Mouse (Mus musculus) adrenal gland, adult 2 months (tissue): ENCODE data around the gene Sprr2h. TPM values are rescaled to one million over a fixed set of nuclear protein-coding genes. Genes with fewer than 3 reads are reported as not detected.
A peak's percentile ranks its signal among the peaks of the same experiment; 100 is the strongest.

Source experiments
- DNase-seq: peaks from one replicate; pipeline ENCODE4 v3.0.0; 2021
- long read RNA-seq: library from polyadenylated mRNA; stranded (forward); transcript quantifications from one replicate; pipeline ENCODE4 v2.0.0, GENCODE M21; 2021
- polyA plus RNA-seq: library from polyadenylated mRNA; depleted of rRNA; stranded (reverse); fragments of >200 nt; gene quantifications from 2 replicates; pipeline ENCODE4 v1.2.3, GENCODE M21; 2012; rRNA removed
- total RNA-seq, 2 experiments: library from RNA; stranded (reverse); gene quantifications; 2 replicates each; pipeline ENCODE4 v1.2.3; 2021

Sprr2h gene
- total RNA-seq (not detected), polyA plus RNA-seq (not detected in 2 replicates)
- long read RNA-seq = 0 reads

DNA sequence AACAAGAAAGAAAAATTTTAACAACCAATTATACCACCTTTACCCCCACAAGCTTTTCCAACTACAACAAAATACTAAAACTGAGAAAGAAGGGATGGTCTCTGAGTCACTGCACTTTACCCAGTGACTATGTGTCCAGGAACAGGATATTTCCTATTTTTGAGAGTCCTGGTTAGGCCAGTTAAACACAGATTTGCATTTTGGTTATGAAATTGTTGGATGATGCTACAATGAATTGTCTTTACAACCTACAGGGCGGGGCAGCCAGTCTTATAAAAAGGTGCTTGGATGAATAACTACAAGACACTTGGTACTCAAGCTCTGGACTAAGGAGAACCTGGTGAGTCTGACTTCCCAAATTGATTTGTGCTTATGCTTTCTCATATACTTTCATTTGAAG, at the start of gene Sprr2h:
TSS of gene Sprr2h (plus strand) at position 301 of the 400 bp plus-strand sequence.
- no peak for DNase-seq

GRCm38 (mm10) chr3:92336278-92336677, 49.2 kb upstream of the Sprr2h start:
- no peak for DNase-seq

DNA sequence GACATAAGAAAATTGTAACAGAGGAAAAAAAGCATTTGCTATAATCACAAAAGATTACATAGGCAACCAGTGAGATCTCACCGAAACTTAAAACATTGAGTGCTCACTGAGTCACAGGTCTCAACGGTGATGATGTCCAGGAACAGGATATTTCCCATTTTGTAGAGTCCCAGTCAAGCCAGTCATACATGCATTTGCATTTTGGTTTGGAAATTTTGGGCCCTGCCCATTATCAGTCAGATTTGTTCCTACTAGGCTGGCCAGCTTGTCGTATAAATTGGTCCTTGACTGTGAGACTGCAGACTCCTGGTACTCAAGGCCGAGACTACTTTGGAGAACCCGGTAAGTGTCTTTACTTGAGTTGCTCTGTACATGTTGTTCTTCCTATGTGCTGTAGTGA, 46.6 kb upstream of the Sprr2h start, which contains the start of gene Sprr2d:
TSS of gene Sprr2d (plus strand) at position 301 of the 400 bp plus-strand sequence.
- no peak for DNase-seq

DNA sequence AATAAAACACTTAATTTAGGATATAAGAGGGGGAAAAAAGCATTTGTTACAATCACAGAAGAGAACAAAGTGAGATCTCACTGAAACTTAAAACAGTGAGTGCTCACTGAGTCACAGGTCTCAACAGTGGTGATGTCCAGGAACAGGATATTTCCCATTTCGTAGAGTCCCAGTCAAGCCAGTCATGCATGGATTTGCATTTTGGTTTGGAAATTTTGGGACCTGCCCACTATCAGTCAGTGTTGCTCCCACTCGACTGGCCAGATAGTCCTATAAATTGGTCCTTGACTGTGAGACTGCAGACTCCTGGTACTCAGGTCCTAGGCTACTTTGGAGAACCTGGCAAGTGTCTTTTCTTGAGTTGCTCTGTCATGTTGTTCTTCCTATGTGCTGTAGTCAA, 33.6 kb upstream of the Sprr2h start, which contains the start of gene Sprr2e:
TSS of gene Sprr2e (plus strand) at position 301 of the 400 bp plus-strand sequence.
- no peak for DNase-seq

DNA sequence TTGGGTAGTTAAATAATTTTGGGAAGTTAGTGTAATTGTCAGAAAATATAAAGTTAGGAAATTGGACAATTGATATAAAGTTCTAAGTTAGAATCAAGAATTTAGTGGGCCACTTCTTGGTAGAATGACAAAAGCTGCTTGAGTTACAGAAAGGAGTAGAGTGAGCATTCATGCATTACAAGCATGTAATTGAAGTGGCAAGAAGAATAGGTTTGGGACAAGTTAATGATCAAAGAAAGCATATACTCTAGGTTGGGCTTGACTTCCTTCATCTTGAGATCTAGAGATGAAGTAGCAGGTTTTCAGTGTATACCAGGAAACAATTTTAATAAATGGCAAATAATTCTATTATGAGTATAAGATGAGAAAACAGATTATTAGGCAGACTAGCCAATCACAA, 23.9 kb upstream of the Sprr2h start:
- DNase-seq = no peak

DNA sequence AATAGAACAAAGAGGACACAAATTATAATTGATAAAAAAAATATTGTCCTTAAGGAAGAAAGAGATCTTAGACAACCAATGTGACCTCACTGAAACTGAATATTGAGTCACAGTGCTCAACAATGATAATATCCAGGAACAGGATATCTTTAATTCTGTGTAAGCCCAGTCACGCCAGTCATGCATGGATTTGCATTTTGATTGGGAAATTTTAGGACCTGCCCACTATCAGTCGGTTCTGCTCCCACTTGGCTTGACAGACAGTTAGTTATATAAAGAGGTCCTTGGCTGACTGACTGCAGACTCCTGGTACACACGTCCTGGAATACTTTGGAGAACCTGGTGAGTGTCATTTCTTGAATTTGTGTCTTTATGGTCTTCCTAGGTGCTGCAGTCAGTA, 20.6 kb upstream of the Sprr2h start, which contains the start of gene Sprr2f:
TSS of gene Sprr2f (plus strand) at position 301 of the 400 bp plus-strand sequence.
- DNase-seq = no peak

- DNase-seq = no peak
Observed at GRCm38 (mm10) chr3:92373613-92374012, 11.9 kb upstream of the Sprr2h start.

- DNase-seq = peak; percentile 3
Observed at GRCm38 (mm10) chr3:92394301-92394700, 8.8 kb downstream of the Sprr2h start.

GRCm38 (mm10) chr3:92407691-92408090, 22.2 kb downstream of the Sprr2h start, which contains the start of gene Sprr2i:
Gene Sprr2i, plus strand, starts transcription at chr3:92407991.
- no peak for DNase-seq

GRCm38 (mm10) chr3:92417782-92418181, 32.3 kb downstream of the Sprr2h start, which contains the start of gene Sprr2j-ps:
Gene Sprr2j-ps, plus strand, starts transcription at chr3:92418082.
- no peak for DNase-seq

GRCm38 (mm10) chr3:92429323-92429722, 43.8 kb downstream of the Sprr2h start, which contains the start of gene Gm9774:
Gene Gm9774, minus strand, starts transcription at chr3:92429423.
- DNase-seq = no peak

GRCm38 (mm10) chr3:92432282-92432681, 46.8 kb downstream of the Sprr2h start, which contains the start of gene Sprr2k:
Gene Sprr2k, plus strand, starts transcription at chr3:92432582.
- DNase-seq = no peak

Other genes with a start within 250 kb of the Sprr2h start
- not detected for gene Lelp1, start 242.9 kb upstream of the Sprr2h start, total RNA-seq
- not detected in 2 replicates for gene Lelp1, start 242.9 kb upstream of the Sprr2h start, polyA plus RNA-seq
- gene Sprr2a1, start 169.9 kb upstream of the Sprr2h start, total RNA-seq = not detected
- gene Sprr2a1, start 169.9 kb upstream of the Sprr2h start, polyA plus RNA-seq = not detected in 2 replicates
- not detected for gene Sprr2a2, start 169.8 kb upstream of the Sprr2h start, total RNA-seq
- 1.8 and 18.7 TPM in 2 replicates for gene Sprr2a2, start 169.8 kb upstream of the Sprr2h start, polyA plus RNA-seq
- gene Sprr2a3, start 100.3 kb upstream of the Sprr2h start, total RNA-seq = not detected
- 0.22 TPM in 1 of 2 replicates, not detected in the other for gene Sprr2a3, start 100.3 kb upstream of the Sprr2h start, polyA plus RNA-seq
- gene Sprr2b, start 69.1 kb upstream of the Sprr2h start, total RNA-seq = not detected
- gene Sprr2b, start 69.1 kb upstream of the Sprr2h start, polyA plus RNA-seq = not detected in 2 replicates
- not detected for gene Sprr2d, start 46.5 kb upstream of the Sprr2h start, total RNA-seq
- gene Sprr2d, start 46.5 kb upstream of the Sprr2h start, polyA plus RNA-seq = not detected in 2 replicates
- gene Sprr2e, start 33.5 kb upstream of the Sprr2h start, total RNA-seq = not detected
- gene Sprr2e, start 33.5 kb upstream of the Sprr2h start, polyA plus RNA-seq = not detected in 2 replicates
- not detected for gene Sprr2f, start 20.5 kb upstream of the Sprr2h start, total RNA-seq
- not detected in 2 replicates for gene Sprr2f, start 20.5 kb upstream of the Sprr2h start, polyA plus RNA-seq
- not detected for gene Sprr2i, start 22.3 kb downstream of the Sprr2h start, total RNA-seq
- gene Sprr2i, start 22.3 kb downstream of the Sprr2h start, polyA plus RNA-seq = not detected in 2 replicates
- gene Sprr2j-ps, start 32.4 kb downstream of the Sprr2h start, total RNA-seq = not detected
- not detected in 2 replicates for gene Sprr2j-ps, start 32.4 kb downstream of the Sprr2h start, polyA plus RNA-seq
- gene Gm9774, start 43.7 kb downstream of the Sprr2h start, total RNA-seq = 1 to 10 TPM; 4.6 to 6.3 TPM
- 17.5 and 20.8 TPM in 2 replicates for gene Gm9774, start 43.7 kb downstream of the Sprr2h start, polyA plus RNA-seq
- gene Sprr2k, start 46.9 kb downstream of the Sprr2h start, total RNA-seq = not detected
- not detected in 2 replicates for gene Sprr2k, start 46.9 kb downstream of the Sprr2h start, polyA plus RNA-seq
- gene Sprr1b, start 53.1 kb downstream of the Sprr2h start, total RNA-seq = not detected
- not detected in 2 replicates for gene Sprr1b, start 53.1 kb downstream of the Sprr2h start, polyA plus RNA-seq
- gene Sprr3, start 73.0 kb downstream of the Sprr2h start, total RNA-seq = not detected
- 0.39 TPM in 1 of 2 replicates, not detected in the other for gene Sprr3, start 73.0 kb downstream of the Sprr2h start, polyA plus RNA-seq
- under 1 TPM in 1 of 2 experiments, not detected in 1; 0.38 TPM for gene Sprr1a, start 100.2 kb downstream of the Sprr2h start, total RNA-seq
- gene Sprr1a, start 100.2 kb downstream of the Sprr2h start, polyA plus RNA-seq = 0.21 and 0.56 TPM in 2 replicates
- gene Sprr4, start 114.8 kb downstream of the Sprr2h start, total RNA-seq = not detected
- gene Sprr4, start 114.8 kb downstream of the Sprr2h start, polyA plus RNA-seq = not detected in 2 replicates
- not detected for gene 2310046K23Rik, start 148.8 kb downstream of the Sprr2h start, total RNA-seq
- not detected in 2 replicates for gene 2310046K23Rik, start 148.8 kb downstream of the Sprr2h start, polyA plus RNA-seq
- gene Ivl, start 188.1 kb downstream of the Sprr2h start, total RNA-seq = not detected
- not detected in 2 replicates for gene Ivl, start 188.1 kb downstream of the Sprr2h start, polyA plus RNA-seq
- gene Smcp, start 203.3 kb downstream of the Sprr2h start, total RNA-seq = not detected
- not detected in 2 replicates for gene Smcp, start 203.3 kb downstream of the Sprr2h start, polyA plus RNA-seq
- gene 2210017I01Rik, start 221.8 kb downstream of the Sprr2h start, total RNA-seq = not detected
- gene 2210017I01Rik, start 221.8 kb downstream of the Sprr2h start, polyA plus RNA-seq = not detected in 2 replicates
- gene Lce6a, start 236.0 kb downstream of the Sprr2h start, total RNA-seq = not detected
- not detected in 2 replicates for gene Lce6a, start 236.0 kb downstream of the Sprr2h start, polyA plus RNA-seq